Mouse (Mus musculus): ENCODE results near the gene Trappc1. TPM values are rescaled to one million over a fixed set of nuclear protein-coding genes. Genes with fewer than 3 reads are reported as not detected.
A peak's percentile ranks its signal among the peaks of the same experiment; 100 is the strongest.

Gene Trappc1
- total and polyA plus RNA-seq, 3 experiments, result 58.6 to 89.8 TPM; not detected in 1

DNA sequence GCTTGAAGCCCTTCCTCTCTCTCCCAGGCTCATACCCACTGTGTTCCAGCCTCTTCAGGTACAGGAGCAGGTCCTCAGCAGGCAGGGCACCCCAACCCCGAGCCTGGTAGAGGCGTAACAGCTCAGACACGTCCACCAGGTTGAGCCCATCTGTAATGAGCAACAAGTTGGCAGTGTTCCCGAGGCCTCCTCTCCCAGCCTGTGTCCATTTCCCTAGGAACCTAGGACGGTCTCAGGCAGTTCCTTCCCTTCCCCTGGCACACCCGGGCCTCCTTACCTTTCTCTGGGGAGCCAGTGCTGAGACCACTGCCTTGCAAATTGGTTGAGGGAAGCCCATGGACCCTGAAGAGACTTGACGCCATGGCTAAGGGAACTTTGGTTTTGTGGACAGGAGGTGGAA is 21.0 kb upstream of the Trappc1 start:
- no peaks in the 10 kb centered on the region for H3K9me3 ChIP-seq (replicated peaks; ENCODE audit: insufficient read depth, low read length)
- DNase-seq (ENCODE audit: low read depth, low spot score), result no peak
- H3K27me3 ChIP-seq (ENCODE audit: control insufficient read depth in 1 of 2, insufficient read depth in 2 of 2, low read length in 2 of 2), result no peaks in the 10 kb centered on the region
- H3K79me2 ChIP-seq (ENCODE audit: control insufficient read depth, insufficient read depth, low read length, poor library complexity), result no peaks in the 10 kb centered on the region
- peaks cover 4% of the 10 kb centered on the region in 2 experiments; a peak in 3 of 4 replicates for H3K4me1 ChIP-seq (ENCODE audit: control insufficient read depth in 1 of 2, insufficient read depth in 2 of 2, low read length in 2 of 2)
- H3K4me3 ChIP-seq (ENCODE audit: control insufficient read depth in 1 of 2, insufficient read depth in 1 of 2, low read depth in 2 of 2, low read length in 2 of 2), result no peak overlapping the region
- TF ChIP-seq ETS1 (IDR thresholded peaks at IDR 0.05; ENCODE audit: low read depth, low read length), result no peak
- H3K36me3 ChIP-seq (ENCODE audit: control insufficient read depth in 1 of 2, insufficient read depth in 2 of 2, low read length in 2 of 2), result peaks cover 6 to 9% of the 10 kb centered on the region in 2 experiments; a peak in 3 of 4 replicates
- H3K27ac ChIP-seq (ENCODE audit: control insufficient read depth, low read depth, low read length), result no peak overlapping the region
- no peak overlapping the region for H3K9ac ChIP-seq (ENCODE audit: control insufficient read depth, low read depth, low read length, poor library complexity, severe bottlenecking)

DNA sequence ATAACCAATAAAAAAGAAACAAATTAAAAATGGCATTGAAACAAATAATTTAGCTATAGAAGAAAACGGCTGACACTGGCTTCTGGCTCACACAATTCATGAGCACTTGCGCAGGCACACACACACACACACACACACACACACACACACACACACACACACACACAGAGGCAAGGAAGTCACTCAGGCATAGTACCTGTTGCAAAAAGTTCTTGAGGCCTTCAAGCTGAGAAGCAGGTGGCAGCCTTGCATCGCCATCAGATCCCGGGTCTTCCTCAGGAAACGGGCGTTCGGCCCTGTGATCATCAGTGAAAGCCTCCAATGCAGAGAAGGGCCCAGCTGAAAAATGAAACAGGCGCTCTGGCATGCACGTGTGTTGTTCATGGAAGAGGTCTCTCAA is 18.5 kb upstream of the Trappc1 start:
- Histone ChIP-seq H3K9ac (ENCODE audit: control insufficient read depth, low read depth, low read length, poor library complexity, severe bottlenecking) (no peak overlapping the region), H3K36me3 (ENCODE audit: control insufficient read depth in 1 of 2, insufficient read depth in 2 of 2, low read length in 2 of 2) (peaks cover 6 to 15% of the 10 kb centered on the region in 2 experiments; a peak in 3 of 4 replicates), H3K4me3 (ENCODE audit: control insufficient read depth in 1 of 2, insufficient read depth in 1 of 2, low read depth in 2 of 2, low read length in 2 of 2) (no peak overlapping the region), H3K4me1 (ENCODE audit: control insufficient read depth in 1 of 2, insufficient read depth in 2 of 2, low read length in 2 of 2) (peaks cover 4% of the 10 kb centered on the region in 2 experiments; a peak in 3 of 4 replicates), H3K9me3 (replicated peaks; ENCODE audit: insufficient read depth, low read length) (no peaks in the 10 kb centered on the region), H3K27me3 (ENCODE audit: control insufficient read depth in 1 of 2, insufficient read depth in 2 of 2, low read length in 2 of 2) (no peaks in the 10 kb centered on the region), H3K79me2 (ENCODE audit: control insufficient read depth, insufficient read depth, low read length, poor library complexity) (no peaks in the 10 kb centered on the region), H3K27ac (ENCODE audit: control insufficient read depth, low read depth, low read length) (no peak overlapping the region)
- no peak for DNase-seq (ENCODE audit: low read depth, low spot score)
- TF ChIP-seq POLR2AphosphoS2 (IDR thresholded peaks at IDR 0.05; ENCODE audit: low read length) (no peak), NELFE (IDR thresholded peaks at IDR 0.05; ENCODE audit: low read depth, low read length) (no peak), CTCF (IDR thresholded peaks at IDR 0.05 in 2 of 3, conservative IDR thresholded peaks at IDR 0.05 in 1 of 3; ENCODE audit: control insufficient read depth in 1 of 3, insufficient read depth in 1 of 3, low read depth in 2 of 3, low read length in 3 of 3, poor library complexity in 1 of 3, severe bottlenecking in 1 of 3) (no peak), BHLHE40 (IDR thresholded peaks at IDR 0.05; ENCODE audit: borderline replicate concordance, low read depth, low read length) (no peak), MXI1 (IDR thresholded peaks at IDR 0.05; ENCODE audit: low read depth, low read length) (no peak), ZMIZ1 (IDR thresholded peaks at IDR 0.05; ENCODE audit: low read depth, low read length) (no peak)

DNA sequence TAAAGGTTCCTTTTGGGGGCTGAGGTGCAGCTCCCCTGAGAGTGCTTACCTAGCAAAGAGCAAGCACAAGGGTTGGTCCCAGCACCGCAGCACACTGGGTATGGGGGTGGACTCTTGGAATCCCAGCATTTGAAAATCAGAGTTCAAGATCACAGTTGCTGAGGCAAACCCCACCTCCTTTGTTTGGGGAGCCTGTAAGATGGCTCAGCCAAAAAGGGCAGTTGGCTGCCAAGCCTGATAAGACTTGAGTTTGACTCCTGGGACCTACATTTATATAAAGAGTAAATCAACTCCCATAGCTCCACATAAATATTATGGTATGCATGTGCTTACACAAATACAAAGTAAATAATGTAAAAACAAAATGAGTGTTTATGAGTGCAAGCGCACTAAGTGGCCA is 17.7 kb upstream of the Trappc1 start:
- no peaks in the 10 kb centered on the region for H3K9me3 ChIP-seq (replicated peaks; ENCODE audit: insufficient read depth, low read length)
- no peaks in the 10 kb centered on the region for H3K27me3 ChIP-seq (ENCODE audit: control insufficient read depth in 1 of 2, insufficient read depth in 2 of 2, low read length in 2 of 2)
- H3K27ac ChIP-seq (ENCODE audit: control insufficient read depth, low read depth, low read length), result no peak overlapping the region
- TF ChIP-seq NRF1 (IDR thresholded peaks at IDR 0.05; ENCODE audit: insufficient read depth, low read depth, low read length, poor library complexity, severe bottlenecking) (no peak), MYB (IDR thresholded peaks at IDR 0.05; ENCODE audit: low read depth, low read length) (peak; percentile 22; the same call in 1 of the 2 replicates), RCOR1 (IDR thresholded peaks at IDR 0.05; ENCODE audit: low read depth, low read length) (peak; percentile 37; the same call in 1 of the 2 replicates), EP300 (IDR thresholded peaks at IDR 0.05; ENCODE audit: low read depth in 1 of 2, low read length in 2 of 2) (peak; percentile 34 to 56; a peak in 3 of 4 replicates), GATA1 (IDR thresholded peaks at IDR 0.05; ENCODE audit: low read depth, low read length) (peak; percentile 63)
- H3K9ac ChIP-seq (ENCODE audit: control insufficient read depth, low read depth, low read length, poor library complexity, severe bottlenecking), result no peak overlapping the region
- H3K36me3 ChIP-seq (ENCODE audit: control insufficient read depth in 1 of 2, insufficient read depth in 2 of 2, low read length in 2 of 2), result peaks cover 6 to 15% of the 10 kb centered on the region in 2 experiments; a peak in 3 of 4 replicates
- peaks cover 4% of the 10 kb centered on the region in 2 experiments; a peak in 3 of 4 replicates for H3K4me1 ChIP-seq (ENCODE audit: control insufficient read depth in 1 of 2, insufficient read depth in 2 of 2, low read length in 2 of 2)
- H3K79me2 ChIP-seq (ENCODE audit: control insufficient read depth, insufficient read depth, low read length, poor library complexity), result no peaks in the 10 kb centered on the region
- H3K4me3 ChIP-seq (ENCODE audit: control insufficient read depth in 1 of 2, insufficient read depth in 1 of 2, low read depth in 2 of 2, low read length in 2 of 2), result no peak overlapping the region
- peak; percentile 56 for DNase-seq (ENCODE audit: low read depth, low spot score)

All from MEL (cell line).